Comparison of ENCODE assay signal across 23 mouse cellular contexts in the genomic region with DNA sequence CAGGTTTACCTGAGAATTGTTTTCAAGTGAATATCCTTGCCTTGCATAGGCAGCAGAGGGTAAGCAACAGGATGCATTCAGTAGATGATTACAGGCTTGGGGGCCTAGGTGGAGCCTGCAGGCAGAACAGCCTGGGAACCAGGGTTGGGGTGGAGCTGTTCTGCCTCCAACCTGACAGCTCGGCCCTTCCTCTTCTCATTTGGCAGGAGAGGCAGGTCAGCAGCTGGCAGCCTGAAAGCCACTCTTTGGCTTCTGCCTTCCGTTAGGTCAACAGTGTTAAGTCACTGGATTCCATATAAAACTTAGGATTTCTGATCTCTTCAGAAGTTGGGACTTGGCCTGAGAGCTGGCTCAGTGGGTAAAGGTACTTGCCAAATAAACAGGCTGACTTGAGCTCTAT. TPM values are rescaled to one million over a fixed set of nuclear protein-coding genes. Genes with fewer than 3 reads are reported as not detected.
"Had no signal": no experiment of that assay in that cellular context is flagged by ENCODE, and none has a peak within 500 bp of the region (broad histone marks: within the 10 kb centered on the region; RNA-seq: fewer than 3 reads in every experiment).

No protein-coding gene starts in this region.

- ATAC-seq: lung, postnatal 0 days; midbrain, embryonic 13.5 days; midbrain, embryonic 15.5 days had no signal

- DNase-seq: lung, adult 2 months; lung, postnatal 14 days; lung, postnatal 36 days; right cerebral cortex, postnatal 14 days; thymus, adult 2 months; thymus, postnatal 25 days; thymus, postnatal 4 days had no signal

- H3K4me1 ChIP-seq: midbrain, embryonic 15.5 days; neural tube, embryonic 12.5 days; stomach, embryonic 15.5 days had no signal

- H3K27ac ChIP-seq: lung, embryonic 15.5 days; macrophage; midbrain, embryonic 13.5 days; midbrain, embryonic 15.5 days; neural tube, embryonic 12.5 days; stomach, embryonic 15.5 days; stomach, postnatal 0 days had no signal

- H3K9me3 ChIP-seq: lung, embryonic 15.5 days; midbrain, embryonic 13.5 days; midbrain, embryonic 15.5 days; neural tube, embryonic 12.5 days; stomach, embryonic 15.5 days had no signal

- H3K4me3 ChIP-seq: lung, embryonic 15.5 days; megakaryocyte, embryonic 14.5 days; midbrain, embryonic 13.5 days; midbrain, embryonic 15.5 days; neural tube, embryonic 12.5 days; stomach, embryonic 15.5 days had no signal

- H3K9ac ChIP-seq: lung, embryonic 15.5 days; midbrain, embryonic 13.5 days; midbrain, embryonic 15.5 days; neural tube, embryonic 12.5 days; stomach, embryonic 15.5 days had no signal

- H3K4me2 ChIP-seq: lung, embryonic 15.5 days; midbrain, embryonic 11.5 days; midbrain, embryonic 13.5 days; midbrain, embryonic 15.5 days; neural tube, embryonic 12.5 days; stomach, embryonic 15.5 days had no signal

RNA-seq across cellular contexts. Expression of a gene that starts 6.9 kb away (rescaled TPM):
- total RNA-seq: megakaryocyte progenitor cell, adult 5-6 weeks; midbrain, postnatal 0 days; monocyte, adult 5-6 weeks; neutrophil, adult 5-6 weeks had no signal
- polyA plus RNA-seq: lung, postnatal 0 days; macrophage; neural tube, embryonic 14.5 days; stomach, embryonic 15.5 days; urinary bladder, adult 2 months had no signal
